Mouse (Mus musculus) liver, postnatal 0 days (tissue): ENCODE measurements around the gene Cox7b.

Experiments used
- CTCF ChIP-seq: sonication (generic); IDR thresholded peaks from 2 replicates; pipeline ENCODE4 v1.5.1; 2016; ENCODE audit warnings: antibody characterized with exemption, low read depth
- EP300 ChIP-seq: IDR thresholded peaks from 2 replicates; pipeline ENCODE4 v1.6.1; 2016; ENCODE audit warnings: antibody characterized with exemption, low read depth, mild to moderate bottlenecking

- TF ChIP-seq CTCF, result no peak
- TF ChIP-seq EP300, result no peak
Measured at GRCm38 (mm10) chrX:106035727-106036126, 20.2 kb downstream of the Cox7b start.
